Mouse (Mus musculus): Measurements from ENCODE around the gene Gtpbp6. TPM values are rescaled to one million over a fixed set of nuclear protein-coding genes. Genes with fewer than 3 reads are reported as not detected.
"Not testable (repeated sequence)": the region's sequence is repeated elsewhere in the genome, so short reads cannot be mapped to it uniquely, and the experiment has no call there.

Gene Gtpbp6
- polyA plus RNA-seq, 1 experiment from 2014 or later = 7.7 TPM

GRCm38 (mm10) chr5:110099656-110100580 is 8.1 kb downstream of the Gtpbp6 start, which contains the start of gene Plcxd1:
Gene Plcxd1, plus strand, starts transcription at chr5:110099969.
- ATAC-seq (ENCODE audit: insufficient read depth) = peak; percentile 8; the same call in 1 of the 2 replicates
- WGBS (ENCODE audit: insufficient replicate concordance) = 17% methylated on average over 25 of the region's 25 CpGs
- Histone ChIP-seq H3K9ac (no peak within 1 kb of the TSS), H3K4me3 (replicated peaks) (0 out of 2 replicates have a peak within 1 kb of the TSS, but pooled peaks have one; percentile 7), H3K36me3 (replicated peaks) (peaks cover 22% of the 10 kb centered on the region), H3K4me2 (peak within 1 kb of the TSS; percentile 63), H3K27ac (replicated peaks) (no peak within 1 kb of the TSS), H3K27me3 (peaks cover 26% of the 10 kb centered on the region), H3K9me3 (replicated peaks) (no peaks in the 10 kb centered on the region), H3K4me1 (replicated peaks) (peaks cover 25% of the 10 kb centered on the region)

- Histone ChIP-seq H3K27me3 (peaks cover 26% of the 10 kb centered on the region), H3K9me3 (replicated peaks) (no peaks in the 10 kb centered on the region), H3K4me3 (replicated peaks) (no peak overlapping the region), H3K4me1 (replicated peaks) (peaks cover 32% of the 10 kb centered on the region), H3K9ac (no peak overlapping the region), H3K4me2 (no peak overlapping the region), H3K36me3 (replicated peaks) (peaks cover 13% of the 10 kb centered on the region), H3K27ac (replicated peaks) (no peak overlapping the region)
- 70% methylated on average over 1 of the region's 1 CpGs for WGBS (ENCODE audit: insufficient replicate concordance)
- no peak for ATAC-seq (ENCODE audit: insufficient read depth)
Observed at GRCm38 (mm10) chr5:110098991-110099477, 9.0 kb downstream of the Gtpbp6 start.

- peak; percentile 32; the same call in 1 of the 2 replicates for ATAC-seq (ENCODE audit: insufficient read depth)
Observed at GRCm38 (mm10) chr5:110094847-110095213, 13.2 kb downstream of the Gtpbp6 start.

GRCm38 (mm10) chr5:110094030-110094846 is 13.8 kb downstream of the Gtpbp6 start, which contains the start of gene Gm35315:
Gene Gm35315, minus strand, starts transcription at chr5:110094420.
- Histone ChIP-seq H3K27ac (replicated peaks) (peak within 1 kb of the TSS; percentile 73), H3K9ac (peak within 1 kb of the TSS; percentile 49), H3K4me3 (replicated peaks) (peak within 1 kb of the TSS; percentile 54), H3K36me3 (replicated peaks) (no peaks in the 10 kb centered on the region), H3K9me3 (replicated peaks) (no peaks in the 10 kb centered on the region), H3K4me2 (peak within 1 kb of the TSS; percentile 77), H3K4me1 (replicated peaks) (peaks cover 16% of the 10 kb centered on the region), H3K27me3 (no peaks in the 10 kb centered on the region)
- peak; percentile 97 for ATAC-seq (ENCODE audit: insufficient read depth)
- WGBS (ENCODE audit: insufficient replicate concordance) = 2% methylated on average over 25 of the region's 25 CpGs

More at GRCm38 (mm10) chr5:110094847-110095213, 13.2 kb downstream of the Gtpbp6 start:
- Histone ChIP-seq H3K9ac (peak overlapping the region; percentile 49), H3K4me3 (replicated peaks) (peak overlapping the region; percentile 54), H3K36me3 (replicated peaks) (no peaks in the 10 kb centered on the region), H3K4me1 (replicated peaks) (peaks cover 16% of the 10 kb centered on the region), H3K4me2 (peak overlapping the region; percentile 77), H3K27ac (replicated peaks) (peak overlapping the region; percentile 73), H3K27me3 (peaks cover 5% of the 10 kb centered on the region), H3K9me3 (replicated peaks) (no peaks in the 10 kb centered on the region)
- WGBS (ENCODE audit: insufficient replicate concordance) = 2% methylated on average over 4 of the region's 4 CpGs

GRCm38 (mm10) chr5:110091546-110091945 is 16.5 kb downstream of the Gtpbp6 start:
- no peaks in the 10 kb centered on the region for H3K36me3 ChIP-seq (replicated peaks)
- H3K4me2 ChIP-seq = no peak overlapping the region
- 48% methylated on average over 2 of the region's 2 CpGs for WGBS (ENCODE audit: insufficient replicate concordance)
- no peak overlapping the region for H3K27ac ChIP-seq (replicated peaks)
- no peaks in the 10 kb centered on the region for H3K9me3 ChIP-seq (replicated peaks)
- H3K27me3 ChIP-seq = no peaks in the 10 kb centered on the region
- no peak overlapping the region for H3K4me3 ChIP-seq (replicated peaks)
- peaks cover 16% of the 10 kb centered on the region for H3K4me1 ChIP-seq (replicated peaks)
- no peak for ATAC-seq (ENCODE audit: insufficient read depth)
- H3K9ac ChIP-seq = no peak overlapping the region

GRCm38 (mm10) chr5:110086161-110086866 is 21.7 kb downstream of the Gtpbp6 start:
- no peaks in the 10 kb centered on the region for H3K9me3 ChIP-seq (replicated peaks)
- peak overlapping the region; percentile 29; the same call in 1 of the 2 replicates for H3K4me2 ChIP-seq
- no peak overlapping the region for H3K27ac ChIP-seq (replicated peaks)
- H3K9ac ChIP-seq = no peak overlapping the region
- ATAC-seq (ENCODE audit: insufficient read depth) = no peak
- H3K27me3 ChIP-seq = no peaks in the 10 kb centered on the region
- no peaks in the 10 kb centered on the region for H3K4me1 ChIP-seq (replicated peaks)
- 46% methylated on average over 14 of the region's 14 CpGs for WGBS (ENCODE audit: insufficient replicate concordance)
- no peak overlapping the region for H3K4me3 ChIP-seq (replicated peaks)
- no peaks in the 10 kb centered on the region for H3K36me3 ChIP-seq (replicated peaks)

- no peak overlapping the region for H3K4me2 ChIP-seq
- 58% methylated on average over 4 of the region's 4 CpGs for WGBS (ENCODE audit: insufficient replicate concordance)
- H3K36me3 ChIP-seq (replicated peaks) = peaks cover 9% of the 10 kb centered on the region; the same call in 1 of the 2 replicates
- H3K27ac ChIP-seq (replicated peaks) = no peak overlapping the region
- no peaks in the 10 kb centered on the region for H3K4me1 ChIP-seq (replicated peaks)
- no peak overlapping the region for H3K4me3 ChIP-seq (replicated peaks)
- H3K27me3 ChIP-seq = no peaks in the 10 kb centered on the region
- ATAC-seq (ENCODE audit: insufficient read depth) = no peak
- H3K9me3 ChIP-seq (replicated peaks) = peaks cover 9% of the 10 kb centered on the region; the same call in 1 of the 2 replicates
- H3K9ac ChIP-seq = no peak overlapping the region
Observed at GRCm38 (mm10) chr5:110082961-110083360, 25.0 kb downstream of the Gtpbp6 start.

GRCm38 (mm10) chr5:110072413-110072812 is 35.6 kb downstream of the Gtpbp6 start, which contains the start of gene Gm17655:
Gene Gm17655, minus strand, starts transcription at chr5:110072513.
- not testable (repeated sequence) for ATAC-seq (ENCODE audit: insufficient read depth); H3K4me2 ChIP-seq; H3K4me1 ChIP-seq (replicated peaks); H3K9me3 ChIP-seq (replicated peaks); H3K27ac ChIP-seq (replicated peaks); H3K36me3 ChIP-seq (replicated peaks); H3K27me3 ChIP-seq; H3K9ac ChIP-seq; H3K4me3 ChIP-seq (replicated peaks)
- 50% methylated on average over 2 of the region's 2 CpGs for WGBS (ENCODE audit: insufficient replicate concordance)

GRCm38 (mm10) chr5:110057637-110058408 is 50.2 kb downstream of the Gtpbp6 start:
- ATAC-seq (ENCODE audit: insufficient read depth) = peak; percentile 99
- Histone ChIP-seq H3K27ac (replicated peaks) (peak overlapping the region; percentile 38; the same call in 1 of the 2 replicates), H3K4me1 (replicated peaks) (peaks cover 4% of the 10 kb centered on the region; the same call in 1 of the 2 replicates)

More at GRCm38 (mm10) chr5:110057637-110058408, 50.2 kb downstream of the Gtpbp6 start:
- Histone ChIP-seq H3K9me3 (replicated peaks) (no peaks in the 10 kb centered on the region), H3K36me3 (replicated peaks) (no peaks in the 10 kb centered on the region), H3K4me2 (peak overlapping the region; percentile 66), H3K9ac (peak overlapping the region; percentile 70), H3K4me3 (replicated peaks) (peak overlapping the region; percentile 76), H3K27me3 (no peaks in the 10 kb centered on the region)
- 1% methylated on average over 19 of the region's 19 CpGs for WGBS (ENCODE audit: insufficient replicate concordance)
